Mouse (Mus musculus): ENCODE results near the gene Amph.
A peak's percentile ranks its signal among the peaks of the same experiment; 100 is the strongest.
"Not testable (repeated sequence)": the region's sequence is repeated elsewhere in the genome, so short reads cannot be mapped to it uniquely, and the experiment has no call there.

Amph gene

GRCm38 (mm10) chr13:19025906-19026305 lies 77.9 kb downstream of the Amph start:
- no peak for DNase-seq (ENCODE audit: low spot score in 2 of 2)

GRCm38 (mm10) chr13:19026923-19027322 lies 78.9 kb downstream of the Amph start:
- peak; percentile 41 to 47 for DNase-seq (ENCODE audit: low spot score in 2 of 2)

GRCm38 (mm10) chr13:19027766-19028350 lies 79.9 kb downstream of the Amph start:
- DNase-seq (ENCODE audit: low spot score in 2 of 2): peak; percentile 48 to 52

GRCm38 (mm10) chr13:19031916-19032688 lies 84.1 kb downstream of the Amph start:
- DNase-seq (ENCODE audit: low spot score in 2 of 2): no peak

GRCm38 (mm10) chr13:19052090-19052489 lies 104.1 kb downstream of the Amph start:
- DNase-seq (ENCODE audit: low spot score in 2 of 2): no peak

DNA sequence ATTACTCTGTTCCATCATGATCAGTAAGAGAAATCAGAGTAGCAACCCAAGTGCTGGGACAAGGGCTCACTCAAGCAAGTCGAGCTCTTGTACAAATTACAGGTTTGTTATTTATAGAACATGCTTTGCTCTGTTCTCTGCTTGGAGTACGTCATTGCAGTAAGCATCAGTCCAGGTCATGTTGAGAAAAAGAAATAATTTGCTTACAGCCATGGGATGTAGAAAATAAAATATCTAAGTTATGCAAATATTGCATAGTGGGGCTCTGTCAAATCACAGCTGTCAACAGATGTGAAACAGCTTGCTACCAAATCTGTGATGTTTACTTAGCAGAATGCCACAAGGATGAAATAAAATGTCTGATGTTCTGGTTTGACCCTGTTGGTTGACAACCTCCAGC lies 106.5 kb downstream of the Amph start:
- DNase-seq (ENCODE audit: low spot score in 2 of 2): no peak

GRCm38 (mm10) chr13:19072261-19072660 lies 124.3 kb downstream of the Amph start:
- DNase-seq (ENCODE audit: low spot score in 2 of 2): no peak

DNA sequence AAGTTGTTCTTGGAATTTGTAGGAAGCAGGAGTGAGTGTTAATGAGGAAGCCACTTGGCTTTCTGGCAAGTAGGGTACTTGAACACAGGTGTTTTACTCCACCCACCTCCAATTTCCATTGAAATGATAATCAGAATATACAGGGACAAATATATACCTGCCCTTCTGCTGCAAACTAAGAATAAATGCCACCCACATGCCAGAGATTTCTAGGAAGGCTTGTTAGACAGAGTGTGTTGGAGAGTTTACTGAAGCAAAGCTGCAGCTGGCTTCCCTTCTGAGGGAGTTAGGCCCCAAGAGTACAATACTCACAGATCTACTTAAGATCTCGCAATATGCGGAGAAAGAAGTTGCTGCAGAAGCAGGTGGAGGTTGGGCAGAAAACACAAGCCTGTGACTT lies 129.4 kb downstream of the Amph start:
- DNase-seq (ENCODE audit: low spot score in 2 of 2): peak; percentile 47 to 55

DNA sequence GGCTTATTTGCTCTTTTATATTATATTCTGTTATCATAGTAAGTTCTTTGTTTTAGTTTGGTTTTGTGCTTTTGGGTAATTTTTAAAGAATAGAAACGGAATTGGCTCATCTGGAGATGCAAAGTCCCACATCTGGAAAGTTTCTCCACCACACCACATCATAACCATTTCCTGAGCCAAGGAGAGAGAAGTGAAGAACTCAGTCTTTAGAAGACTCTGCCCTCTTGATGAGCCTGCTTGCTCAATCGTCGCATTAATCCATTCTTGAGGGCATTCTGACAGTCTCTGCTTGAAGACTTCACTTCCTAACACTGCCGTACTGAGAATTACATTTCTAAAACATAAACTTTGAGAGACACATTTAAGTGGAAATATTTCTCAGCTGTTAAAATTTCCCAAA lies 133.9 kb downstream of the Amph start:
- no peak for DNase-seq (ENCODE audit: low spot score in 2 of 2)

GRCm38 (mm10) chr13:19094571-19094970 lies 146.6 kb downstream of the Amph start:
- DNase-seq (ENCODE audit: low spot score in 2 of 2): no peak

- DNase-seq (ENCODE audit: low spot score in 2 of 2): no peak
Observed at GRCm38 (mm10) chr13:19097117-19097516, 149.1 kb downstream of the Amph start.

DNA sequence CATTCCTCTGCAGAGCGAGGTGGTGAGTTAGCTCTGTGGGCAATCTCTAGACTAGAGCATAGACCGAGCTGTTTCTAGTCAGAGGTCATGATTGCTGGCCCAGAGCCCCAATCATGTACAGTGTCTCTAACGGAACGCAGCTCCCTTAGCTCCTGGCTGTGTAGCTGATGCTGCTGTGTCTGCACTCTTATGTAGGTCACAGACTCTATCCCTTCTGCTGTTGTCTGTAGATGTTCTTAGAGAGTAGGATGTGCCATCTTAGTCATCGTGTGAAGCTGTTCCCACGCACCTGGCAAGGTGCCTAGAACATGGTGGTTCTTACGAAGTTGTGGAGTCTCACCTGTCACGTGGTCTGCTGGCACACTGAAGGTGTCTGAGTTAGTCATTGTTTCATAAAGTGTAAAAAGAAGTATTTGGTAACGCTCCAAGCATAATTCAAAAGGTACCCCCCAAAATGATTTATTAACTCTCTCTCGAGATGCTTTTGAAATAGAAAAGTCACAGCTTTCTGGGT lies 153.9 kb downstream of the Amph start:
- peak; percentile 97 to 98 for DNase-seq (ENCODE audit: low spot score in 2 of 2)

DNA sequence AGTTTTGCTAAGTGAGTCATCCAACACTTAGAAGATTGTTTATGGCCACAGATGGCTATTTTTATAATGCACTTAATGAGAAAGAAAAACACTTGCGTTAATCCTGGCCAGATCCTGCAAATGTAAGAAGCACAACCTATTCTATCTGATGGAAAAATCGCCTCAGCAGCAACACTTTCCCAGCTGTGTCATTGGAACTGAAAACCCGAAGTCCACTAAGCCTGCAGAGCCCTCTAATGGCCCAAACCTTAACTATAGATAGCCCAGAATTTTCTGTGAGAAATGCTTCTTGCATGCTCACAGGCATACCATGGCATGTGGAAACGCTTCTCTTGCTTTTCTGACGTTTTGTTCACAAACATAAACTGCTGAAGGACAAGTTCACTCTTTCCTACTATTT lies 158.4 kb downstream of the Amph start:
- peak; percentile 25 to 26 for DNase-seq (ENCODE audit: low spot score in 2 of 2)

DNA sequence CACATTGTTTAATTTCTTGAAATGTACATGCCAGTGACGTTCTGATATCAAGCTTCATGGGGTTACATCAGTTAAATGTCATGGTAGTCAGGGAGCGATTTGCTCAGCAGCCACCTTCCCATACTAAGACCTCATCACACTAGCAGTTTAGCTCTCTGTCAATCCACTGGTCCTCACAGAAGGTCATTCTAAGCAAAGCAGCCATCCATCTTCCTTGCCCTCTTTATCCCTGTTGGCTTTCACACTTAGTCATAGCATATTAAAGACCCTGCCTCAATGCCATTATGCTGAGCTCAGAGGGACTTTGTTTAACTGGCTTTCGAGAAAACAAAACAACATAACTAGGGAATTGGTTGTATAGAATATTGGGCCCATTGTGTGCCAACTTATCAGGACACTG lies 161.3 kb downstream of the Amph start:
- no peak for DNase-seq (ENCODE audit: low spot score in 2 of 2)

DNA sequence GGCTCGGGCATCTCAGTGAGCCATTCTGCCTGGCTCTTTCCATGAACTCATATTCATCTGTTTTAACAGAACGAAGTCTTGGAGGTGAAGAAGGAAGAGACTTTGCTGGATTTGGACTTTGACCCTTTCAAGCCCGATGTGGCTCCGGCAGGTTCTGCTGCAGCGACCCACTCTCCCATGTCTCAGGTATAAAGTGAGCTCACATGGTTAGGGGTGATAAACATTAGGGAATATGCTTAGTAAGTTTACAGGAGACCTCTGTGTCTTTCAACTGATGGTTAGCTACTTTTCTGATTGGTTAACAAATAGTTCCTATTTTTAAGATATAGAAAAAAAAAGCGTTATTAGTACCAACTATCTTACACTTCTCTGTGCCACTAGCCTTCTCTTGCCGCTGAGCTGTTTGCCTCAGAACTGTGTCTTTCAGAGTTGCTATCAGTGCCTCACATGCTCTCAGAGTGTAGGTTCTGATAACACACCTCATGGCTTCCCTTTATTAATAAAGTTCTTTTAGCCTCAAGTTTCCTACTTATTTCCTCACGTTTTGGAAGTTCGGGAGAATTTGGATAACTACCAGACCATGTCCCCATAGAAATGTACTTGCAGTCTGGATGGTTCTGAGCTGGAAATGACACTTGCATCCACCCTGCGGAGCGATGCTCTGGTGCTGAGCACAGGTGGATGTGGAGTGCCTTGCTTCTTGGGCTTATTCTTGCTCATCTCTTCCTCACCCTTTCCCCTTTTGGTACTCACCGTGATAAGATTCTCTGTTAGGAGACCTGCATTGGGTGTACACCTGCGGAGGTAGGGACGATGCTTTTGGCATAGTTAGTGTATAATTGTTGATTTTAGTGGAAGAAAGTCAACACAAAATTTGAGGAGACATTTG lies 165.3 kb downstream of the Amph start:
- DNase-seq (ENCODE audit: low spot score in 2 of 2): no peak

- not testable (repeated sequence) for DNase-seq (ENCODE audit: low spot score in 2 of 2)
Observed at GRCm38 (mm10) chr13:19114761-19115160, 166.8 kb downstream of the Amph start.

DNA sequence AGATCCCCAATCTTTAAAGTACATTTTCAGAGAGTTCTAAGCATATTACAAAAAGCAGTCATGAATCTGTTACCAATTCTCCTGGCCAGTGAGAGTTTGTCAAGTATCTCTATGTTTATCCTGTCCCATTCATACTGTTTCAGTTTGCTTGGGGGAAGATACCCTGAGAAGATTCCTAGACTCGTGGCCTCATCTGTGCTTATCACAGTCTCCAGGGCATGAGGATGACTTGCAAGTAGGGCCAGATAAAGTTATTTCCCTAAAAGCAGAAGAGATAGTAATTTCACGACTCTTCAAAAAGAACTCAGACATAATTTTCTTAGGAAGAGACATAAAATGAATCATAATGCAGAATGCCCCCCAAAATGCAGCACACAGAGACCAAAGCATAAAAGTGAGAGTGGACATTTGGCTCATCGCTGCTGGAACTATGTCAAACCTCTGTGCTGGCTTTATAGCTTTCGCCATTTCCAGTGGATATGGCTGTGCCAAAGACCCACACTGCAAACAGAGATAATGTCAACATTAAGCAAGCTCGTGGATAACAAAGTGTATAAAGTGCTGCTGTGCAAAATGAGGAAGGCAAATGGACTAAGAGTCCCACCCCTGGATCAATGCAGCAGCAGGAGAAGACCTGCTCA lies 179.0 kb downstream of the Amph start:
- DNase-seq (ENCODE audit: low spot score in 2 of 2): no peak

- DNase-seq (ENCODE audit: low spot score in 2 of 2): peak; percentile 77 to 83
Observed at GRCm38 (mm10) chr13:19133833-19134232, 185.8 kb downstream of the Amph start.

DNA sequence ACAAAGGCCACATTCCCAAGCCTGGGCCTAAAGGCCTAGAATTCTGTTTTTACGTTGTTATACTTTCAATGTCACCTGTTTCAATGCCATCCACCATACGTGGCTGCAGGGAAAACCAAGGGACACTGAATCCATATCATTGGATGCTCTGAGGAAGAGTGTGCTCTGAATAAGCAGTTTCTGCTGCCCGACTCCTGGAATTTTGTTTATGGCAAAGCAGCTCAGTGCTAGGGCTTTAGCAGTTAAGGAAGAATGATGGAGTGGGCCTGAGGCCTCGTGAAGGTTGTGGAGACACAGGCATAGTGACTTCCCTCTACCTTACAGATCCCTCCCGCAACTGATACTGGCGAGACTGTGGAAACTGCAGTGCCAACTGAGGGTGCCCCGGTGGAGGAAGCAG lies 189.2 kb downstream of the Amph start:
- no peak for DNase-seq (ENCODE audit: low spot score in 2 of 2)

DNA sequence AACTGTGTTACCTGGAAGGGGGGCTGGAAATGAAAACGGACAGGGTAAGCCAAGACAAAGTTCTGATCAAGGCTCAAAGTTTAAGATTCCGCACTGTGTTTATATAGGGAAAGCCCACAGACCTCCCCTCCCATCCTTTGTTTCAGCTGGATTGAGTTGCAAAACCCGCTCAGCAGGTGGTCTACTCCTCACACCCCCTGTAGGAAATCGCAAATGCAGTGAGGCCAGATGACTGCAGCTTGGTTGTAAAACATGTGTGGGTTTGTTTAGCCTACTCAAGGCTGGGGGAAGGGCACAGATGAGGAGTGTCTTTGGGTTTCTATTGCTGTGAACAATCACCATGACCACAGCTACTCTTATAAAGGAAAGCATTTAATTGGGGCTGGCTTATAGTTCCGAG lies 189.9 kb downstream of the Amph start:
- no peak for DNase-seq (ENCODE audit: low spot score in 2 of 2)

- no peak for DNase-seq (ENCODE audit: low spot score in 2 of 2)
Observed at GRCm38 (mm10) chr13:19138550-19138949, 190.5 kb downstream of the Amph start.

DNA sequence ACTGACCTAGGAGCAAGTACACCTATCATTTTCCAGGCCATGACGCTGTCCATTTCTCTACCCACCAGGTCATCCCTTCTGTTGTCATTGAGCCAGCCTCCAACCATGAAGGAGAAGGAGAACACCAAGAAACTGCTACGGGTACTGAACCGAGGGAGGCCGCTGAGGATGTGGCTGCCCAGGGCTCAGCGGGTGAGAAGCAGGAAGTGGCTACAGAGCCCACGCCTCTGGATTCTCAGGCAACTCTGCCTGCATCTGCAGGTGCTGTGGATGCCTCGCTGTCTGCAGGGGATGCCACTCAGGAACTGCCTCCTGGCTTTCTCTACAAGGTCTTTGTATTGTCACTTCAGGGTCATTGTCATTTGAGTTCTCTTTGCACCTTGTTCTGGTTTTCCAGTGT lies 191.1 kb downstream of the Amph start:
- no peak for DNase-seq (ENCODE audit: low spot score in 2 of 2)
